Mouse (Mus musculus) cerebellum, adult 8-10 months (tissue): Measurements from ENCODE around the gene Xkr7.

Experiments used
- DNase-seq: peaks from one replicate; pipeline ENCODE4 v3.0.0; 2022

Gene Xkr7

GRCm38 (mm10) chr2:153074651-153075050, 43.0 kb downstream of the Xkr7 start:
- DNase-seq, result no peak

DNA sequence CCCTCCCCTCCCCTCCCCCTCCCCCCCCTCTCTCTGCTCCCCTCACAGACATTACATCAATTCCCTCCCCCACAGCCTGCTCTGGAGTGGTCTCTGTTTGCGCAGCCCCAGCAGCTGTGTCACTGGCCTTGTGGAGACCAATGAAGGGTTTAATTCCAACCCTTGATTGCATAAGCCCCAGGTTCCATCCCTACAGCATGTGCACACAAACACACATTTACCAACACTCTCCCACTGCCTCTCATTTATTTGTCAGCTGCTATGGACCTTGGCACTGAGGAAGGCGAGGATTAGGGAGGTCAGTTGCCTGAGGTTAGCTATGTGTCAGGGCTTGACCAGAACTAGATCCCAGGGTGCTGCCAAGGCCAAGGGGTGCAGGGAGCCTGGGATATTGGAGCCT, 44.3 kb downstream of the Xkr7 start:
- no peak for DNase-seq

GRCm38 (mm10) chr2:153080841-153081523, 49.3 kb downstream of the Xkr7 start:
- DNase-seq, result peak; percentile 84

DNA sequence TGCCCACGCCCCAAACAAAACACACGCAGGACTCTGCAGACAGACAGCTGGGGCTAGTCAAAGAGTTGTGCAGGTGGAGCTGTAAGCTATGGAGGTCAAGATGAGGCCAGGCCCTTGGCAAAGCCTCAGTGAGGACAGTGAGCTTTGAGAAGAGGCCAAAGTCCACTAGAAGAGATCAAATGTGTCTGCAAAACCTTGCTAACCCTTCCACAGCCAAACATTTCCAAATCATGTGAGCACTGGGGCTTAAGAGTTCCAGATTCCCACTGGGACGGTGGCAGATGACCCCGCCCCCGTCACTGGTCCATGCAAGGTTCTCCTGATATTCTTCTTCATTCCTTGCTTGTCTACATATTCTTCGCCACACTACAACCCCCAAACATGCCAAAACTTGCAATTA, 50.2 kb downstream of the Xkr7 start:
- no peak for DNase-seq

DNA sequence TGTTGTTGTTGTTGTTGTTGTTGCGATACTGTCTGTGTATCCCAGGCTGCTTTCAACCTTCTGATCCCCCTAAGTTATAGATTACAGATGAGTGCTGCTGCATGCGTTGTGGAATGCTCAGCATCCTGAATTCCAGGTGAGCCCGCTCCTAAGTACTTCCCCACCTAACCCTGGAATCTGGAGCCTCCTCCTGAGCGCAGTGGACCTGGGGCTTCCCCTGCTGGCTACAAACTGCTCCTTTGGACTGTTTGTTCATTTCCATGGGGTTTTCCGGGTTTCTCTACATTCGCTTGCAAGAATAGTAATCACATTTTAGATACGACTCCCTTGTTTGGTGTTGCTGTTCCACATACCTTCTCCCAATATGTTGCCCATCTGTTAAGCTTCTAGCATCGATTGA, 51.6 kb downstream of the Xkr7 start:
- no peak for DNase-seq

DNA sequence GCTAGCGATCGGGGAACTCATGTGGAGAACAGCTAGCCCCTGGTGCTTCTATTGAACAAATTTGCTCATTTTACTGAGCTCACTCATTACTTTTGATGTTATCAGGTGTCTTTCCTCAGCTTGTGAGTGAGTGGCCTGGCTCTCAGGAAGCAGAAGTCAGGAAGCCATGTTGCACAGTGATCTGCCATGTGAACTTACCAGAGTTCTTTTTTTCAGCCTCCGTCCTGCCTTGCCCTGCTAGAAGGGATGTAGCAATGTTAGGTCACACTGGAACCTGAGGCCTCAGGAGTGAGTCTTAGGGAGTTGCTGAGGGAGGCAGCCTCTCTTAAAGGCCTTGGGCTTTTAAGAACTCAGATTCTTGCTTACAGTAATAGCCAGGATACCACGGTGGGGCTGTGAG, 52.2 kb downstream of the Xkr7 start:
- DNase-seq, result no peak

- no peak for DNase-seq
These were observed 52.8 kb downstream of the Xkr7 start for GRCm38 (mm10) chr2:153084261-153084976.

- DNase-seq, result no peak
These were observed 53.9 kb downstream of the Xkr7 start for GRCm38 (mm10) chr2:153085556-153085955.

DNA sequence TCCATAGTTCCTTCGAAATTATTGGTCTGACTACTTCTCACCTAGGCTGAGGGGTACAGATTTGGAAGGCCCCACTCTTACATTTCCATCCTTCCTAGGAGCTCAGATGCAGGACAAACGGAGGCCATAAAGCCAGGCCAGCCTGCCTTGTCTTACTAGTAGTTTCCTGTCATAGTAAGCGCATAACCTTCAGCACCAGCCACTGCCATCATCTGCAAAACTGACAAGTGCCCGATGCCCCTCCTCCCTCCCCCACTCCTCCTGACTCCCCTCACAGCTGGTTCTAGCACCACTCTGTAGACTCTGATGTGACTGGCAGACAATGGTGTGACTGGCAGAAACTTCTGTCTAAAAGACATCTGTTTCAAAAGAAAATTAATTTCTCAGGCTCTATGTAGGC, 54.5 kb downstream of the Xkr7 start:
- DNase-seq, result no peak

GRCm38 (mm10) chr2:153087091-153087490, 55.4 kb downstream of the Xkr7 start:
- DNase-seq, result no peak

DNA sequence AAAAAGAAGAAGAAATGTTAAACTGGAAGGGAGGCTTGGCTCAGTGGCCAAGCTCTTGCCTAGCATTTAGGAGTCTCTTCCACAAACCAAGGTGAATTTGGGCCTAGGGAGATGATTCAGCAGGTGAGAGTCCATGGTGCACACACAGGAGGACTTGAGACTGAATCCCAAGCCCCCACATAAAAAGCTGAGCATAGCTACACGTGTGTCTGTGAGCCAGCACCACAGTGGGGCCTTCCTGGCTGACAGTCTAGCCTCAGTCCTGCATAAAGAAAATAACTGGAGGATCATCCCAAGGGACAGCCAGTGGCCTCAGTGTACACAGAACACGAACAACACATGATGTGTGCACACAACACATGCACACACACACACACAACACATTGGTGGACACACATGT, 57.7 kb downstream of the Xkr7 start:
- DNase-seq, result no peak

DNA sequence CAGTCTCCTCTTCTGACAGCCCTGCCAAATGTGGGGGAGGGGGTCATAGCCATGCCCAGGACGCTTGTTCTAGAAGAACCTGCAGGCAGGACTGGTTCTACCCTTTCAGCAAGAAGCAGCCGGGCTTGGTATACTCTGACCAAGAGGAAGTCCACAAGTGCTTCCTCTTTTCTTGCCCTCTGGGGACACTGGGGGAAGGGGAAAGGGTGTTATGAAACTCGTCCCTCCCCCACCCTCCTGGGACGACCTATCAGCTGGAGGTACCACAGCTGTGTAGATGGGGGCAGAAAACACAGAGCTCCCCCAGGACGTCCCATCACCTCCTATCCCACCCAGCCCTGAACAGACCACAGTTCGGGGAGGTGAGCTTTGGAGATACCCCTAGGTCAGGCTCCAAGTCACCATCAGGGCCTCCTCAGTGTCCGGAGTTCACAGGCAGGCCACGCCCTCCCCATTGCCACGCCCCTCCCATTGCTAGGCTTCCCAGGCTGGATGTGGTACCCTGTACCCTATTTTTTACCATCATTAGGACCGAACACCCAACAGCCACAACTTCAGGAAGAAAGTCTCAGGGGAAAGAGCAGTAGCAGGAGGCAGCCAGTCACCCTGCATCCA, 59.0 kb downstream of the Xkr7 start:
- DNase-seq, result no peak
